Mouse (Mus musculus) olfactory bulb, adult 2 months (tissue): ENCODE measurements at regions not wholly inside any gene's neighbourhood (a gene's known extent, or its start where the extent isn't known, plus 50 kb on each side); places are given as distances from the start of the nearest gene placed in this dataset.

Experiments
- CTCF ChIP-seq: fragments of 200-500 bp; IDR thresholded peaks from 2 replicates; pipeline ENCODE4 v1.5.1; 2012; ENCODE audit warnings: low read depth, mild to moderate bottlenecking, low read length, moderate library complexity; ENCODE audit not compliant: insufficient read depth
- POLR2A ChIP-seq: fragments of 200-500 bp; IDR thresholded peaks from 2 replicates; pipeline ENCODE4 v1.6.1; 2012; ENCODE audit warnings: mild to moderate bottlenecking, low read depth, low read length, moderate library complexity; ENCODE audit not compliant: insufficient read depth

DNA sequence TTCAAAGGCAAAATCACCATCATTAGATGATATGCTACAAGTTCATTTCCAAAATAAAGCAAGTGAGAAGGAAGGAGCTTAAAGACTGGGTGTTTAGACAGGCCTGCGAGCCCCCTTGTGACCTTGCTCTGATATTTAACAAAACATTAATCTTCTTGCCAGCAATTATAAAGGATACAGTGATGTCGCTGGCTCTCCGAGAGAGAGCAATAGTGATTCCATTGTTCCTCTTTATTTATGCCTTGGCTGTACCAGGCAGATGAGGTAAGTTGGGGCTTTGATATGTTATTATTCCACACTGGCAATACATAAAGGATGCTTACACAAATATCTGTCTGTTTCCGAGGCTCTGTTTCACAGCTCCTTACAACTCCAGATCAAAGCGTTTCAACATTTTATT, 197.7 kb upstream of the Sall1 start:
- no peak for TF ChIP-seq CTCF
- TF ChIP-seq POLR2A: no peak
